Mouse (Mus musculus): ENCODE data around the gene Ercc1. TPM values are rescaled to one million over a fixed set of nuclear protein-coding genes. Genes with fewer than 3 reads are reported as not detected.

The Ercc1 gene
- polyA plus RNA-seq, 1 experiment from 2014 or later = 96.1 TPM

GRCm38 (mm10) chr7:19305413-19305735 is 39.2 kb upstream of the Ercc1 start:
- Histone ChIP-seq H3K9me3 (no peaks in the 10 kb centered on the region), H3K4me3 (peak overlapping the region; percentile 49; the same call in 1 of the 2 replicates), H3K27ac (no peak overlapping the region), H3K27me3 (ENCODE audit: poor library complexity, severe bottlenecking) (peaks cover 75% of the 10 kb centered on the region), H3K4me1 (peaks cover 64% of the 10 kb centered on the region), H3K36me3 (replicated peaks) (no peaks in the 10 kb centered on the region)
- WGBS = 12% methylated on average over 6 of the region's 6 CpGs
- no peak for DNase-seq (ENCODE audit: extremely low spot score, low spot score)

- Histone ChIP-seq H3K9me3 (no peaks in the 10 kb centered on the region), H3K27ac (no peak overlapping the region), H3K27me3 (ENCODE audit: poor library complexity, severe bottlenecking) (peaks cover 75% of the 10 kb centered on the region), H3K4me3 (0 out of 2 replicates have a peak overlapping the region, but pooled peaks have one; percentile 10), H3K36me3 (replicated peaks) (no peaks in the 10 kb centered on the region), H3K4me1 (peaks cover 66% of the 10 kb centered on the region)
- 50% methylated on average over 16 of the region's 16 CpGs for WGBS
- no peak for DNase-seq (ENCODE audit: extremely low spot score, low spot score)
These were observed 38.5 kb upstream of the Ercc1 start for GRCm38 (mm10) chr7:19305796-19306765.

- peaks cover 57% of the 10 kb centered on the region for H3K4me1 ChIP-seq
- H3K9me3 ChIP-seq = no peaks in the 10 kb centered on the region
- peak overlapping the region; percentile 78 for H3K4me3 ChIP-seq
- WGBS = 68% methylated on average over 25 of the region's 25 CpGs
- H3K36me3 ChIP-seq (replicated peaks) = no peaks in the 10 kb centered on the region
- DNase-seq (ENCODE audit: extremely low spot score, low spot score) = no peak
- H3K27me3 ChIP-seq (ENCODE audit: poor library complexity, severe bottlenecking) = peaks cover 73% of the 10 kb centered on the region
- H3K27ac ChIP-seq = 0 out of 2 replicates have a peak overlapping the region, but pooled peaks have one; percentile 17
These were observed 37.5 kb upstream of the Ercc1 start for GRCm38 (mm10) chr7:19306819-19307738.

GRCm38 (mm10) chr7:19307739-19308453 is 36.7 kb upstream of the Ercc1 start:
- 1% methylated on average over 18 of the region's 18 CpGs for WGBS
- Histone ChIP-seq H3K27me3 (ENCODE audit: poor library complexity, severe bottlenecking) (peaks cover 68% of the 10 kb centered on the region), H3K9me3 (no peaks in the 10 kb centered on the region), H3K27ac (peak overlapping the region; percentile 66), H3K36me3 (replicated peaks) (no peaks in the 10 kb centered on the region), H3K4me3 (peak overlapping the region; percentile 78), H3K4me1 (peaks cover 55% of the 10 kb centered on the region)
- peak; percentile 60 for DNase-seq (ENCODE audit: extremely low spot score, low spot score)

- DNase-seq (ENCODE audit: extremely low spot score, low spot score) = peak; percentile 98
- Histone ChIP-seq H3K27ac (peak overlapping the region; percentile 66), H3K36me3 (replicated peaks) (no peaks in the 10 kb centered on the region), H3K9me3 (no peaks in the 10 kb centered on the region), H3K4me1 (peaks cover 50% of the 10 kb centered on the region), H3K27me3 (ENCODE audit: poor library complexity, severe bottlenecking) (peaks cover 67% of the 10 kb centered on the region), H3K4me3 (peak overlapping the region; percentile 78)
- under 1% methylated on average over 58 of the region's 58 CpGs for WGBS
These were observed 35.9 kb upstream of the Ercc1 start for GRCm38 (mm10) chr7:19308454-19309277.

DNA sequence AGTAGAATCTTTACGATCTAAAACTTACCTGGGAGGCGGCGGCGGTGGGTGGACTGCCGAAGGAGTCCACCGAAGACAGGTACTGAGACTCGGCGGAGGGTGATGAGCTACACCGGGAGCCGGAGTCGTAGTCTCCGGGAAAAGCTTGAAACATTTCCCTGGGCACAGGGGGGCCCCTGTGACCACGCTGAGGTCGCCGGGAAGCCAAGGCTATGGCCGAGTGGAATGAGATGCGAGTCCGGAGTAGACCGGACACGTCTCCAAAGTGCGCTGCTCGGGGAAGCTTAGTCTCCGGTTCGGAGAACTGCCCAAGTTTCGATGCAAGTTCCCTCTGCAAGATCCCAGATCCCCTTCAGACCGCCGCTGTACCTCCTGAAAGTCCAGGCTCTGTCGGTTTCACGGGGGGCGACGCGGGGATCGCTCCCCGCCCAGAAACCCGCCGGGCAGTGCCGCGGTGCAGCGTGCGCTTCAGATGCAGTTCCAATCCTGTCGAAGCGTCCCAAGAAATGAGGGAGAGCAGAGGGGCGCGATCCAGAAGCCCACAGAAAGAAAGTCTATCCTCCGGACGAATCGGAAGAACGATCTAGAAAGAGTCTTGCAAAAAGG is 35.2 kb upstream of the Ercc1 start:
- 2% methylated on average over 48 of the region's 48 CpGs for WGBS
- H3K9me3 ChIP-seq = no peaks in the 10 kb centered on the region
- peak overlapping the region; percentile 78 for H3K4me3 ChIP-seq
- DNase-seq (ENCODE audit: extremely low spot score, low spot score) = no peak
- H3K36me3 ChIP-seq (replicated peaks) = no peaks in the 10 kb centered on the region
- no peak overlapping the region for H3K27ac ChIP-seq
- peaks cover 65% of the 10 kb centered on the region for H3K27me3 ChIP-seq (ENCODE audit: poor library complexity, severe bottlenecking)
- H3K4me1 ChIP-seq = peaks cover 43% of the 10 kb centered on the region

- Histone ChIP-seq H3K27ac (peak within 1 kb of the TSS; percentile 77), H3K4me1 (peaks cover 36% of the 10 kb centered on the region), H3K36me3 (replicated peaks) (no peaks in the 10 kb centered on the region), H3K4me3 (peak within 1 kb of the TSS; percentile 78), H3K9me3 (no peaks in the 10 kb centered on the region), H3K27me3 (ENCODE audit: poor library complexity, severe bottlenecking) (peaks cover 61% of the 10 kb centered on the region)
- DNase-seq (ENCODE audit: extremely low spot score, low spot score) = peak; percentile 94
- under 1% methylated on average over 49 of the region's 49 CpGs for WGBS
These were observed 34.5 kb upstream of the Ercc1 start, which contains the start of gene Fosb for GRCm38 (mm10) chr7:19309884-19310641. Gene Fosb (minus strand): TSS chr7:19310051.

- peaks cover 54% of the 10 kb centered on the region for H3K27me3 ChIP-seq (ENCODE audit: poor library complexity, severe bottlenecking)
- DNase-seq (ENCODE audit: extremely low spot score, low spot score) = no peak
- peaks cover 40% of the 10 kb centered on the region for H3K4me1 ChIP-seq
- H3K9me3 ChIP-seq = no peaks in the 10 kb centered on the region
- H3K4me3 ChIP-seq = no peak overlapping the region
- WGBS = 39% methylated on average over 4 of the region's 4 CpGs
- no peak overlapping the region for H3K27ac ChIP-seq
- H3K36me3 ChIP-seq (replicated peaks) = no peaks in the 10 kb centered on the region
These were observed 32.6 kb upstream of the Ercc1 start for GRCm38 (mm10) chr7:19311991-19312390.

DNA sequence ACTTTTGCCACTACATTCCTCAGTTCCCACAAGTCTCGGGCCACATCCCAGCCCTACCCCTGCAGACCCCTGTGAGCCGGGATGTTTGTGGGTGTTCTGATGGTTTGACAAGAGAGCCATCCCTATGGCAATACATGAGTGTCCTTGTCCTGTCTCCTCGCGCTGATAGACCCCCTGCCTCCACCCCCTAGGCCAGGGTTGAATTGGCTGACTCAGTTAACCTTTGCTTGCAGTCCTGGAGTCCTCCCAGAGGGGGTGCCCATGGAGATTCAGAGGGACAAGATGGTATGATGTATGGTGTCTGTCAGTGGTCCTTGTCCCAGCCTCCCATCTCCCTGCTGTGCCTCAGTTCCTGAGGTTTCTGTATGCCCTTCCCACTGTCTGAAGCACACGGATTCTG is 30.5 kb upstream of the Ercc1 start:
- no peak for DNase-seq (ENCODE audit: extremely low spot score, low spot score)
- peaks cover 25% of the 10 kb centered on the region for H3K4me1 ChIP-seq
- 63% methylated on average over 5 of the region's 5 CpGs for WGBS

GRCm38 (mm10) chr7:19316451-19317161 is 28.0 kb upstream of the Ercc1 start:
- 49% methylated on average over 14 of the region's 14 CpGs for WGBS
- Histone ChIP-seq H3K9me3 (no peaks in the 10 kb centered on the region), H3K36me3 (replicated peaks) (no peaks in the 10 kb centered on the region), H3K27me3 (ENCODE audit: poor library complexity, severe bottlenecking) (peaks cover 61% of the 10 kb centered on the region), H3K4me1 (peaks cover 29% of the 10 kb centered on the region), H3K27ac (0 out of 2 replicates have a peak overlapping the region, but pooled peaks have one; percentile 40), H3K4me3 (no peak overlapping the region)
- no peak for DNase-seq (ENCODE audit: extremely low spot score, low spot score)

More for the DNA sequence above, 30.5 kb upstream of the Ercc1 start:
- Histone ChIP-seq H3K36me3 (replicated peaks) (no peaks in the 10 kb centered on the region), H3K9me3 (no peaks in the 10 kb centered on the region), H3K27ac (no peak overlapping the region), H3K4me3 (no peak overlapping the region), H3K27me3 (ENCODE audit: poor library complexity, severe bottlenecking) (peaks cover 62% of the 10 kb centered on the region)

Measured in forebrain, embryonic 10.5 days (tissue).